Mouse (Mus musculus): ENCODE measurements at regions not wholly inside any gene's neighbourhood (a gene's known extent, or its start where the extent isn't known, plus 50 kb on each side); places are given as distances from the start of the nearest gene placed in this dataset.

DNA sequence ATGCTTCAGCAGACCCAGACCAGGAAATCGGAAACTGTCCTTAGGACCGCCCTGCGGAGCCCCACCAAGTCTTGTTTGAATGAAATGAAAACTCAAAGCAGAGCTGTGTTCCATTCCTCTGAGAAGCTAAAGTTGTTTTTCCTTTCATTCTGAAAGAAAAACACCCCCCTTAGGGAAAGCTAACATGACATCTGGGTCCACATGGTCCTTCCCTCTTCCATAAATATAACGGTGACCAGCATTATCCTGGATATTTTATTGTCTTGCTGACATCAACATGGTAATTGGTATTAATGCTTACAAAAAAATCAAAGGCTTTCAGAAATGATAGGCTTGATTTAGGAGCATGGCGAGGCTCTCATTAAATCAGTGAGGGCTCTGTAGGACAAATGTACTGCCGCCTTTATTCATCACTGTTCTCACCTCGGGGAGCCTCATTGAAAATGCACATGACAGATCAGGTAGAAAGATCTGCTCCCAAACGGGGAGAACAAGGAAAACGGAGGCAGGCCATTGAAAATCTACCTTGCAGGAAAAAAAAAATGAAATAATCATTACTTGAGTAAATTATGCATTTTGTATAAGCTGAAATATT, 381.0 kb upstream of the Klf12 start:
- H3K9me3 ChIP-seq (ENCODE audit: low read length): no peaks in the 10 kb centered on the region
- ATAC-seq (no peak), DNase-seq (ENCODE audit: low spot score) (no peak)
- no peaks in the 10 kb centered on the region for H3K27me3 ChIP-seq (replicated peaks; ENCODE audit: insufficient read depth, low read length)
- H3K36me3 ChIP-seq (ENCODE audit: insufficient read depth, low read length): no peaks in the 10 kb centered on the region
- no peak overlapping the region for H3K4me3 ChIP-seq (ENCODE audit: low read depth, low read length)
- WGBS: 66% methylated on average over 9 of the region's 9 CpGs
- TF ChIP-seq EP300 (IDR thresholded peaks at IDR 0.05): no peak
- H3K27ac ChIP-seq (ENCODE audit: low read length): no peak overlapping the region
- no peak overlapping the region for H3K4me2 ChIP-seq (replicated peaks; ENCODE audit: low read depth, low read length)
- no peak overlapping the region for H3K9ac ChIP-seq (replicated peaks; ENCODE audit: low read depth)
- H3K4me1 ChIP-seq (ENCODE audit: insufficient read depth, low read depth, low read length): peaks cover 3% of the 10 kb centered on the region; the same call in 1 of the 2 replicates

DNA sequence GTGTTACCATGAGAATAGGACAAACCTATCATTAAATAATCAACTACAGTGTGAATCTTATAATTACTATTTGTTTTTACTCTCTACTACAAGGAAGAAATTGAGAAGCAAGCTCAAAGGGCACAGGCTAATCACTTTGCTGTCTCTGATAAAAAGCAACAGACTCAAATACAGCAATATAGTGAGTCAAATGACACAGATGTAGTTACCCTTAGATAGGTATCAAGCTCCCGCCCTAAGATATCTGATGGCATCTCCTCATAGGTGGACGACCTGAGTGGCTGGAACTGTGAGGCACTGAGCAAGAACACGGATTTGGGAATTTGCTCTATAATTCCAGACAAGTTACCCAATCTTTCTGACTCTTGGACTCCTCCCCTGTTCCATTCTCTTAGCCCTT, 379.7 kb upstream of the Klf12 start:
- Histone ChIP-seq H3K4me2 (replicated peaks; ENCODE audit: low read depth, low read length) (no peak overlapping the region), H3K27me3 (replicated peaks; ENCODE audit: insufficient read depth, low read length) (no peaks in the 10 kb centered on the region), H3K4me3 (ENCODE audit: low read depth, low read length) (no peak overlapping the region), H3K36me3 (ENCODE audit: insufficient read depth, low read length) (no peaks in the 10 kb centered on the region), H3K9ac (replicated peaks; ENCODE audit: low read depth) (no peak overlapping the region), H3K9me3 (ENCODE audit: low read length) (no peaks in the 10 kb centered on the region), H3K27ac (ENCODE audit: low read length) (no peak overlapping the region), H3K4me1 (ENCODE audit: insufficient read depth, low read depth, low read length) (peaks cover 3% of the 10 kb centered on the region; the same call in 1 of the 2 replicates)
- no peak for DNase-seq (ENCODE audit: low spot score)
- no peak for ATAC-seq
- WGBS: 71% methylated on average over 3 of the region's 3 CpGs
- TF ChIP-seq EP300 (IDR thresholded peaks at IDR 0.05) (no peak), CTCF (IDR thresholded peaks at IDR 0.05) (no peak)

GRCm38 (mm10) chr14:100642076-100642475, 357.6 kb upstream of the Klf12 start:
- H3K4me1 ChIP-seq (ENCODE audit: insufficient read depth, low read depth, low read length): no peaks in the 10 kb centered on the region
- no peak overlapping the region for H3K27ac ChIP-seq (ENCODE audit: low read length)
- no peak overlapping the region for H3K4me2 ChIP-seq (replicated peaks; ENCODE audit: low read depth, low read length)
- no peak for TF ChIP-seq CTCF (IDR thresholded peaks at IDR 0.05)
- no peak for TF ChIP-seq EP300 (IDR thresholded peaks at IDR 0.05)
- no peaks in the 10 kb centered on the region for H3K36me3 ChIP-seq (ENCODE audit: insufficient read depth, low read length)
- H3K27me3 ChIP-seq (replicated peaks; ENCODE audit: insufficient read depth, low read length): no peaks in the 10 kb centered on the region
- H3K9ac ChIP-seq (replicated peaks; ENCODE audit: low read depth): no peak overlapping the region
- WGBS: 45% methylated on average over 2 of the region's 2 CpGs
- H3K4me3 ChIP-seq (ENCODE audit: low read depth, low read length): no peak overlapping the region
- ATAC-seq (no peak), DNase-seq (ENCODE audit: low spot score) (no peak)
- H3K9me3 ChIP-seq (ENCODE audit: low read length): no peaks in the 10 kb centered on the region

DNA sequence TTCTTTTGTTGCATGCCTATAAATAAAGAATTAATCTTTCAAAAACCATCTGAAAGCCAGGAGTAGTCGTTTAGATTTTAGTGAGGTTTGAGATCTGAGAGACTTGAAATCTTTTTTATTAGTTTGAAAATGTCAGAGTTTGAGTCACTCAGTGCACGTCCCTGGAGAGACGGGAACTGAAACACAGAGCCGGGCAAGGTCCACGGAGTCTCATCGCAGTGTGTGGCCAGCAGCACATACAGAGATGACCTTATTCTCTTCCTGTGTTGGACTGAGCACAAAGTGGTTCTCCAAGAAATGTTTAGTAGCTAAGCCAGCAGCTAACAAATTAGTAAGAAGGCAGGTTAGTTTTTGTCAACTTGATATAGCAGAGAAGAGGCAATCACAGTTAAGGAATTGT, 350.0 kb upstream of the Klf12 start:
- Histone ChIP-seq H3K4me2 (replicated peaks; ENCODE audit: low read depth, low read length) (no peak overlapping the region), H3K4me3 (ENCODE audit: low read depth, low read length) (no peak overlapping the region), H3K9ac (replicated peaks; ENCODE audit: low read depth) (no peak overlapping the region), H3K9me3 (ENCODE audit: low read length) (no peaks in the 10 kb centered on the region), H3K36me3 (ENCODE audit: insufficient read depth, low read length) (no peaks in the 10 kb centered on the region), H3K4me1 (ENCODE audit: insufficient read depth, low read depth, low read length) (no peaks in the 10 kb centered on the region), H3K27me3 (replicated peaks; ENCODE audit: insufficient read depth, low read length) (no peaks in the 10 kb centered on the region), H3K27ac (ENCODE audit: low read length) (no peak overlapping the region)
- no peak for TF ChIP-seq CTCF (IDR thresholded peaks at IDR 0.05)
- no peak for TF ChIP-seq EP300 (IDR thresholded peaks at IDR 0.05)
- ATAC-seq: no peak
- no peak for DNase-seq (ENCODE audit: low spot score)
- WGBS: 69% methylated on average over 6 of the region's 6 CpGs

GRCm38 (mm10) chr14:100631676-100632075, 347.2 kb upstream of the Klf12 start:
- H3K27me3 ChIP-seq (replicated peaks; ENCODE audit: insufficient read depth, low read length): no peaks in the 10 kb centered on the region
- ATAC-seq: no peak
- H3K27ac ChIP-seq (ENCODE audit: low read length): no peak overlapping the region
- H3K36me3 ChIP-seq (ENCODE audit: insufficient read depth, low read length): no peaks in the 10 kb centered on the region
- H3K4me3 ChIP-seq (ENCODE audit: low read depth, low read length): no peak overlapping the region
- TF ChIP-seq EP300 (IDR thresholded peaks at IDR 0.05) (no peak), CTCF (IDR thresholded peaks at IDR 0.05) (no peak)
- no peaks in the 10 kb centered on the region for H3K4me1 ChIP-seq (ENCODE audit: insufficient read depth, low read depth, low read length)
- no peaks in the 10 kb centered on the region for H3K9me3 ChIP-seq (ENCODE audit: low read length)
- no peak overlapping the region for H3K4me2 ChIP-seq (replicated peaks; ENCODE audit: low read depth, low read length)
- no peak for DNase-seq (ENCODE audit: low spot score)
- no peak overlapping the region for H3K9ac ChIP-seq (replicated peaks; ENCODE audit: low read depth)
- WGBS: 47% methylated on average over 1 of the region's 1 CpGs

- TF ChIP-seq CTCF (IDR thresholded peaks at IDR 0.05): no peak
- no peak for TF ChIP-seq EP300 (IDR thresholded peaks at IDR 0.05)
- 73% methylated on average over 6 of the region's 6 CpGs for WGBS
- H3K27ac ChIP-seq (ENCODE audit: low read length): no peak overlapping the region
- no peak overlapping the region for H3K4me2 ChIP-seq (replicated peaks; ENCODE audit: low read depth, low read length)
- H3K9me3 ChIP-seq (ENCODE audit: low read length): no peaks in the 10 kb centered on the region
- no peaks in the 10 kb centered on the region for H3K36me3 ChIP-seq (ENCODE audit: insufficient read depth, low read length)
- no peak for ATAC-seq
- H3K4me3 ChIP-seq (ENCODE audit: low read depth, low read length): no peak overlapping the region
- H3K27me3 ChIP-seq (replicated peaks; ENCODE audit: insufficient read depth, low read length): no peaks in the 10 kb centered on the region
- no peak overlapping the region for H3K9ac ChIP-seq (replicated peaks; ENCODE audit: low read depth)
- no peak for DNase-seq (ENCODE audit: low spot score)
- H3K4me1 ChIP-seq (ENCODE audit: insufficient read depth, low read depth, low read length): no peaks in the 10 kb centered on the region
Observed at GRCm38 (mm10) chr14:100630197-100630596, 345.7 kb upstream of the Klf12 start.

DNA sequence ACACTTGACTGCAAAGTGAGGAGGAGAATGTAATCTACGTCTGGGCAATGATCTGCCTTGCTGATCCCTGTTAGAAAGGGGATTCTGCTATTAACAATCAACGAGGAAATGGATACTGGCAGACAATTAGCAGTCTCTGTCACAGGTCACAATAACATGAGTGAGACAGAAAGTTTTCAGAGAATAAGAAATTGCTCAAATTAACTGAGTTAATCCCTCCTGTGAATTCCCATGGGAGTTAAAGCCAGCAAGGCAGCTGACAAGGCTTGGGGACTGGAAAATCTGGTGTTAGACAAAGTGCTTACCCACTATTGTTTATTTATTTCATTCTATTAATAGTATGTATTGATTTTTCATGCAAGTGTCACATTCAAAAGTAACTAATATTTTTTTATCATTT, 343.0 kb upstream of the Klf12 start:
- WGBS: 45% methylated on average over 2 of the region's 2 CpGs
- no peak for DNase-seq (ENCODE audit: low spot score)
- H3K27ac ChIP-seq (ENCODE audit: low read length): no peak overlapping the region
- no peaks in the 10 kb centered on the region for H3K9me3 ChIP-seq (ENCODE audit: low read length)
- H3K36me3 ChIP-seq (ENCODE audit: insufficient read depth, low read length): no peaks in the 10 kb centered on the region
- H3K4me1 ChIP-seq (ENCODE audit: insufficient read depth, low read depth, low read length): no peaks in the 10 kb centered on the region
- ATAC-seq: no peak
- H3K9ac ChIP-seq (replicated peaks; ENCODE audit: low read depth): no peak overlapping the region
- no peak overlapping the region for H3K4me2 ChIP-seq (replicated peaks; ENCODE audit: low read depth, low read length)
- H3K4me3 ChIP-seq (ENCODE audit: low read depth, low read length): no peak overlapping the region
- no peaks in the 10 kb centered on the region for H3K27me3 ChIP-seq (replicated peaks; ENCODE audit: insufficient read depth, low read length)
- TF ChIP-seq EP300 (IDR thresholded peaks at IDR 0.05) (no peak), CTCF (IDR thresholded peaks at IDR 0.05) (no peak)

Data from lung, postnatal 0 days (tissue).